Mouse (Mus musculus): ENCODE measurements at regions not wholly inside any gene's neighbourhood (a gene's known extent, or its start where the extent isn't known, plus 50 kb on each side); places are given as distances from the start of the nearest gene placed in this dataset.

GRCm38 (mm10) chr13:117152655-117153054, 55.7 kb upstream of the Emb start:
- DNase-seq: no peak

- peak; percentile 18 for DNase-seq
These were observed 64.5 kb upstream of the Emb start for GRCm38 (mm10) chr13:117143828-117144227.

GRCm38 (mm10) chr13:117143255-117143654, 65.1 kb upstream of the Emb start:
- no peak for DNase-seq

GRCm38 (mm10) chr13:117134352-117134751, 74.0 kb upstream of the Emb start:
- DNase-seq: no peak

- no peak for DNase-seq
These were observed 76.2 kb upstream of the Emb start for GRCm38 (mm10) chr13:117132123-117132522.

- no peak for DNase-seq
These were observed 80.4 kb upstream of the Emb start for GRCm38 (mm10) chr13:117127813-117128549.

- no peak for DNase-seq
These were observed 81.1 kb upstream of the Emb start for GRCm38 (mm10) chr13:117127116-117127728.

- no peak for DNase-seq
These were observed 88.7 kb upstream of the Emb start for GRCm38 (mm10) chr13:117119636-117120035.

GRCm38 (mm10) chr13:117114797-117115196, 89.5 kb upstream of the Parp8 start:
- DNase-seq: no peak

- DNase-seq: no peak
These were observed 87.1 kb upstream of the Parp8 start for GRCm38 (mm10) chr13:117112424-117112823.

GRCm38 (mm10) chr13:117105151-117105660, 79.9 kb upstream of the Parp8 start:
- peak; percentile 30 for DNase-seq

- DNase-seq: no peak
These were observed 69.4 kb upstream of the Parp8 start for GRCm38 (mm10) chr13:117094773-117095172.

- no peak for DNase-seq
These were observed 63.3 kb upstream of the Parp8 start for GRCm38 (mm10) chr13:117088629-117089028.

- DNase-seq: no peak
These were observed 57.4 kb upstream of the Parp8 start for GRCm38 (mm10) chr13:117082758-117083157.

GRCm38 (mm10) chr13:117079316-117079715, 54.0 kb upstream of the Parp8 start:
- no peak for DNase-seq
